8 mouse cellular contexts compared by ENCODE assay signal in genomic region chr15:100443126-100443922, GRCm38 (mm10). TPM values are rescaled to one million over a fixed set of nuclear protein-coding genes. Genes with fewer than 3 reads are reported as not detected.
DNase-seq lines count a peak whose midpoint lies in the region; ATAC-seq and TF ChIP-seq lines count a peak whose summit lies in the region.

No protein-coding gene starts in this region.

- H3K9ac ChIP-seq in hindbrain, postnatal 0 days (replicated peaks; ENCODE audit: low read length) = peak overlapping the region; percentile 46

- H3K27ac ChIP-seq in gastrocnemius, adult 2 months = peak overlapping the region; percentile 88
- H3K27ac ChIP-seq in hindbrain, postnatal 0 days = peak overlapping the region; percentile 83

- H3K27me3 ChIP-seq in hindbrain, postnatal 0 days (ENCODE audit: insufficient read depth, low read length) = no peaks in the 10 kb centered on the region

- intact Hi-C loops in gastrocnemius, adult 2 months (cut with DNase I) = no loop called here

- 0 out of 2 replicates have a peak, but pooled peaks cover 3% of the 10 kb centered on the region for H3K4me1 ChIP-seq in hindbrain, postnatal 0 days (ENCODE audit: insufficient read depth, low read length)

- peak overlapping the region; percentile 70 for H3K4me2 ChIP-seq in hindbrain, postnatal 0 days (ENCODE audit: low read depth, low read length)

- DNase-seq in ZHBTc4 (ENCODE audit: low read depth, low spot score) = peak; percentile 75
- peak; percentile 89 for DNase-seq in gastrocnemius, adult 2 months
- peak; percentile 97 for DNase-seq in hindbrain, postnatal 0 days (ENCODE audit: low spot score)
- peak; percentile 78 to 84 for DNase-seq in left cerebral cortex, adult 18-20 months (ENCODE audit: low spot score in 2 of 2)
- DNase-seq in lung, postnatal 4 days = peak; percentile 89 to 94
- peak; percentile 84 to 88 for DNase-seq in right cerebral cortex, adult 2 months (ENCODE audit: low spot score in 2 of 2)
- DNase-seq in urinary bladder, postnatal 10 days (ENCODE audit: low spot score) = peak; percentile 36

- H3K4me3 ChIP-seq in gastrocnemius, adult 2 months = peak overlapping the region; percentile 70
- peak overlapping the region; percentile 34 for H3K4me3 ChIP-seq in hindbrain, postnatal 0 days (ENCODE audit: low read length)

- H3K36me3 ChIP-seq in hindbrain, postnatal 0 days (ENCODE audit: insufficient read depth, low read length) = no peaks in the 10 kb centered on the region

- 4% methylated on average over 19 of the region's 31 CpGs for WGBS in hindbrain, postnatal 0 days

- no peaks in the 10 kb centered on the region for H3K9me3 ChIP-seq in hindbrain, postnatal 0 days (ENCODE audit: low read length)

- peak; percentile 99 for ATAC-seq in common myeloid progenitor, adult 5-6 weeks (replicated peaks; ENCODE audit: low read depth, poor library complexity, severe bottlenecking)
- peak; percentile 97 for ATAC-seq in hindbrain, postnatal 0 days

- TF ChIP-seq CTCF in gastrocnemius, adult 2 months (IDR thresholded peaks at IDR 0.05) = no peak
- no peak; the same call in 1 of the 2 replicates for TF ChIP-seq CTCF in hindbrain, postnatal 0 days (IDR thresholded peaks at IDR 0.05; ENCODE audit: low read depth)

RNA-seq across cellular contexts. Expression of gene Slc11a2, which starts 18.5 kb away (rescaled TPM):
- total RNA-seq in common myeloid progenitor, adult 5-6 weeks (2017) = 19.7 and 30.4 TPM in 2 replicates
- total RNA-seq in gastrocnemius, adult 2 months (2021) = 10 to 100 TPM; 38.4 to 52.0 TPM
- total RNA-seq in hindbrain, postnatal 0 days (2014; rRNA removed) = 25.1 and 40.1 TPM in 2 replicates
- polyA plus RNA-seq in hindbrain, postnatal 0 days (2015; fragmentation: Nextera tagmentation; extraction: Ambion mirVana) = 14.5 and 18.5 TPM in 2 replicates
- total RNA-seq in left cerebral cortex, adult 18-20 months (2021) = 10 to 100 TPM; 49.0 to 61.6 TPM

RNA-seq across cellular contexts. Expression of gene Gm5475, which starts 21.4 kb away (rescaled TPM):
- total RNA-seq in common myeloid progenitor, adult 5-6 weeks (2017) = not detected in 2 replicates
- not detected for total RNA-seq in gastrocnemius, adult 2 months (2021)
- total RNA-seq in hindbrain, postnatal 0 days (2014; rRNA removed) = not detected in 2 replicates
- 0.10 and 0.19 TPM in 2 replicates for polyA plus RNA-seq in hindbrain, postnatal 0 days (2015; fragmentation: Nextera tagmentation; extraction: Ambion mirVana)
- total RNA-seq in left cerebral cortex, adult 18-20 months (2021) = not detected

RNA-seq across cellular contexts. Expression of gene Letmd1, which starts 25.5 kb away (rescaled TPM):
- 20.1 and 30.2 TPM in 2 replicates for total RNA-seq in common myeloid progenitor, adult 5-6 weeks (2017)
- 1 to 10 TPM; 8.8 to 10.0 TPM for total RNA-seq in gastrocnemius, adult 2 months (2021)
- total RNA-seq in hindbrain, postnatal 0 days (2014; rRNA removed) = 79.5 and 88.6 TPM in 2 replicates
- polyA plus RNA-seq in hindbrain, postnatal 0 days (2015; fragmentation: Nextera tagmentation; extraction: Ambion mirVana) = 44.7 and 45.6 TPM in 2 replicates
- 10 to 100 TPM; 55.3 to 63.7 TPM for total RNA-seq in left cerebral cortex, adult 18-20 months (2021)

RNA-seq across cellular contexts. Expression of gene Csrnp2, which starts 52.0 kb away (rescaled TPM):
- total RNA-seq in common myeloid progenitor, adult 5-6 weeks (2017) = 2.6 and 4.0 TPM in 2 replicates
- total RNA-seq in gastrocnemius, adult 2 months (2021) = 1 to 10 TPM; 2.8 to 3.0 TPM
- 50.2 and 53.9 TPM in 2 replicates for total RNA-seq in hindbrain, postnatal 0 days (2014; rRNA removed)
- 27.3 and 29.9 TPM in 2 replicates for polyA plus RNA-seq in hindbrain, postnatal 0 days (2015; fragmentation: Nextera tagmentation; extraction: Ambion mirVana)
- 10 to 100 TPM; 33.6 to 36.0 TPM for total RNA-seq in left cerebral cortex, adult 18-20 months (2021)

Comparison
In these comparisons a context has a peak if more than half of its experiments do, and no peak if none do; other contexts are left out.
1. Peak in every context shown above with its lines: DNase-seq, ATAC-seq, H3K4me3 ChIP-seq and H3K27ac ChIP-seq.
2. DNase-seq: peak in every context shown above with its lines; median percentile 97 in hindbrain, postnatal 0 days; 92 in lung, postnatal 4 days; 89 in gastrocnemius, adult 2 months; 86 in right cerebral cortex, adult 2 months; 81 in left cerebral cortex, adult 18-20 months; 75 in ZHBTc4; 36 in urinary bladder, postnatal 10 days.